Mouse (Mus musculus) ES-E14 (cell line): ENCODE data around the gene Hirip3.

Experiments
- MAFK ChIP-seq: IDR thresholded peaks from 2 replicates; pipeline ENCODE4 v1.6.1; 2014; ENCODE audit warnings: mild to moderate bottlenecking, low read depth, low read length, inconsistent platforms; ENCODE audit not compliant: insufficient read depth
- ZC3H11A ChIP-seq: IDR thresholded peaks from 2 replicates; pipeline ENCODE4 v1.6.1; 2012; ENCODE audit warnings: low read depth, mild to moderate bottlenecking, inconsistent platforms, low read length, borderline replicate concordance
- ZNF384 ChIP-seq: IDR thresholded peaks from 2 replicates; pipeline ENCODE4 v1.6.1; 2012; ENCODE audit warnings: low read depth, low read length, inconsistent platforms

- TF ChIP-seq ZNF384 (no peak), MAFK (no peak), ZC3H11A (no peak)
Measured at GRCm38 (mm10) chr7:126823202-126823711, 38.5 kb upstream of the Hirip3 start.
